Mouse (Mus musculus): ENCODE data around the gene Traf5.

The Traf5 gene

GRCm38 (mm10) chr1:192091806-192092772, at the start of gene Traf5:
Gene Traf5, minus strand, starts transcription at chr1:192092559.
- peak; percentile 98 to 99 for DNase-seq (ENCODE audit: low spot score in 2 of 2)

DNA sequence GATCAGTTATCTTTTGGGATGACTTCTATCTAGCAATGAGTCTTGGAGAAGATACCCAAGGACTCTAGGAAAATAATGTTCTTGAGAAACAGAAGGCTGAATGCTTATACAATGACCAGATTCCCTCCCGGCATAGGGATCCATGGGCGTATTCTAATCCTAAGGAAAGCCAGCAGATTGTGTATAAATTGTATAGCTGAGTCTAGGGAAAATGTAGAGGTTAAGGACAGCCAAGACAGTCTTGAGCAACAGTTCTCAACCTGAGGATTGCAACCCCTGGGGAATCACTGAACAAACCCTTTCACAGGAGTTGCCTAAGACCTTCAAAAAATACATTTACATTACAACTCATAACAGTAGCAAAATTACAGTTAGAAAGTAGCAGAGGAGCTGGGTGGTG, 48.0 kb upstream of the Traf5 start:
- DNase-seq (ENCODE audit: low spot score in 2 of 2): no peak

DNA sequence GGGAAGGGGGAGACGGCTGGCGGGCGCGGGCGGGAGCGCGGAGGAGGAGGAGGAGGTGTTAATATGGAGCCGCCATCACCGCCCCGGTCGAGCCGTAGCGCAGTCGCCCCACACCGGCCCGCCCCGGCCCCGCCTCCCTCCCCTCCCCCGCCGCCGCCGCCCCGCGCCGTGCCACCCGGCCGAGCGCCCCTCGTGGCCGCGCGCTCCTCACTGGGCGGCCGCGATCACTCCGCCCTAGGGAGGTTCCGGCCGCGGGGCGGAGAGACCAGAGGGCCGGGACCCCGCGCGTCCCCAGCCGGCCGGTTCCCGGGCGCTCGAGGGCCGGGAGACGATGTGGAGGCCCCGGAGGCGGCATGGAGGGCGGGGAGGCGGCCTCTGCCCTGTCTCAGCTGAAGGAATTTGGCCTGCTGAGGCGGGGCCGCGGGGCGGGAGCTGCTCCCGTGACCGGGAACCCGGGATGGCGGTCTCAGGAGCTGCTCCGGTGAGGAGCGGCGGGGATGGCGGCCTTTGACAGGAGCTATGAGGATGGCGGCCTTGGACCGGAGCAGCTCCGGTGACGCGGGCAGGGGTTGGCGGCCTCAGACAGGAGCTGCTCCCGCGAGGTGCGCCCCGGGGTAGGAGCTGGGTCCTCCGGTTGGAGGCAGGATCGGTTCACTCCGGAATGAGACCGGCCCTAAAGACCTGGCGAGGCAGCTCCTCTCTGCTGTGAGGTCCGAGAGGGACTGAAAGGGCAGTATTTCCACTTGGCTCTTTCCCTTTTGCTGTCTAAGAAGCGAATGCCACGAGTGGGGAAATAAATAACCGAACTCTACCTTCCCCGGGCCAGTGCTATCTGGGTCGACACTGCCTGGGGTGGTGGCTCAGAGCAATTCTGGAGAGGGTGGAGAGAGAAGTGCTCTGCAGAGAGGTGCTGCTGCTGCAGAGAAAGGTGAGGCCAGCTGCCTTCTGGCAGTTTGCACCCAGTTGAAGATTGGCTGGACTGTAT, 45.9 kb upstream of the Traf5 start, which contains the start of gene Rcor3:
Gene Rcor3, minus strand, starts transcription at position 137 of the 985 bp plus-strand sequence.
- peak; percentile 50 to 59 for DNase-seq (ENCODE audit: low spot score in 2 of 2)

GRCm38 (mm10) chr1:192137291-192137925, 45.0 kb upstream of the Traf5 start:
- peak in 1 of 2 experiments; percentile 35 for DNase-seq (ENCODE audit: low spot score in 2 of 2)

- DNase-seq (ENCODE audit: low spot score in 2 of 2): peak; percentile 49 to 53
These were observed 44.4 kb upstream of the Traf5 start for GRCm38 (mm10) chr1:192136561-192137290.

DNA sequence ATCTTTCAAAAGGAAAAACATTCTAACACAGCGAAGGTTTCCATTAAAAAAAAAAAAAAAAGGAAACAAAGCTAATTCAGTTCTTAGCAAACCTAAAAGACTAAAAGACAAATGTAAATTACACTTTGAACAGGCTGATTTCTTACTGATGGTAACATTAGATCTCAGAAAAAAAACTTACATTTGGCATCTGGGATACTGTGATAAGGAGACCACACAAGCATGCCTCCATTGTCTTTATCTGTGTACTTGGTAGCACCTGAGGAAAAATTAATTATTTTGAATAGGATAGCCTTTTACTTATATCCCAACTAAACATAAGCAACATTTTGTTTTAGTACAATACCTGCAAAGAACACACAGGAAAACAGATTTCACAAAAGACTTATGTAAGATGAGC, 37.8 kb upstream of the Traf5 start:
- no peak for DNase-seq (ENCODE audit: low spot score in 2 of 2)

DNA sequence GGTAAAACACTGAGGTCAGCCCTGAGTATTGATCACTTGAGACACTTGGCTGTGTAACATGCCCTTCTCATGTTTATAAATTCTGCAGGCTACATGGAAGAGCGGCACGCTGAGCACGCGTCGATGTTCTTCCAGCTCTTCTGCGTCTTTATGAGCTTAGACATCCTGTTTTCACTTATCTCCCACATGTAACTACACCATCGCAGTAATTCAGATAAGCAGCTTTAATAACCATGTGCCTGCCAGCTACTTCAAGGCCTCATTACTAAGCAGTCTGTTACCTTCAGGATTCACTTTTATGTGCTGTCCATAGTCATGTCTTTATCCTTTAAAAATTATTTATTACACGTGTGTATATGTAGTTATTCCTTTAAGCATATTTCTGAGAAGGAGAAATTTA, 36.0 kb upstream of the Traf5 start:
- DNase-seq (ENCODE audit: low spot score in 2 of 2): no peak

GRCm38 (mm10) chr1:192125761-192126160, 33.4 kb upstream of the Traf5 start:
- no peak for DNase-seq (ENCODE audit: low spot score in 2 of 2)

GRCm38 (mm10) chr1:192116262-192116661, 23.9 kb upstream of the Traf5 start:
- no peak for DNase-seq (ENCODE audit: low spot score in 2 of 2)

GRCm38 (mm10) chr1:192115378-192115777, 23.0 kb upstream of the Traf5 start:
- no peak for DNase-seq (ENCODE audit: low spot score in 2 of 2)

- DNase-seq (ENCODE audit: low spot score in 2 of 2): no peak
These were observed 16.8 kb upstream of the Traf5 start for GRCm38 (mm10) chr1:192109169-192109568.

DNA sequence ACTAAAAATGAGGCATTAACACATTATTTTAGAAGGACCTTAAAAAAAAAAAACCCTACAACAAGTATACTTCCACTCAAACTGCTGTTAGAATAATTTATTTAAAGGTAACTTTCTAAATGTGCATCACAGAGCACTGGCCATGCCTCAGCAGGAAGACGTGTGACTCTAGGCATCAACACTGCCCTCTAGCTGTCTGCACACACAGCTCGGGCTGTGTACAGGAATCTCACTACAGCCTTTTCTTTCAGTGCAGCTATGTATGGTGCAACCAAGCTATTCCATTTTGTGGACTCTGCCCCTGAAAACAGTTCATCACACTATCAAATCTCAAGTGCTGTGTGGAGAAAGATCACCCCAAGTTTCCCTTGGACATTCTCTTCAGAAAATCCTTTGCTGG, 15.0 kb upstream of the Traf5 start:
- DNase-seq (ENCODE audit: low spot score in 2 of 2): peak in 1 of 2 experiments; percentile 56

DNA sequence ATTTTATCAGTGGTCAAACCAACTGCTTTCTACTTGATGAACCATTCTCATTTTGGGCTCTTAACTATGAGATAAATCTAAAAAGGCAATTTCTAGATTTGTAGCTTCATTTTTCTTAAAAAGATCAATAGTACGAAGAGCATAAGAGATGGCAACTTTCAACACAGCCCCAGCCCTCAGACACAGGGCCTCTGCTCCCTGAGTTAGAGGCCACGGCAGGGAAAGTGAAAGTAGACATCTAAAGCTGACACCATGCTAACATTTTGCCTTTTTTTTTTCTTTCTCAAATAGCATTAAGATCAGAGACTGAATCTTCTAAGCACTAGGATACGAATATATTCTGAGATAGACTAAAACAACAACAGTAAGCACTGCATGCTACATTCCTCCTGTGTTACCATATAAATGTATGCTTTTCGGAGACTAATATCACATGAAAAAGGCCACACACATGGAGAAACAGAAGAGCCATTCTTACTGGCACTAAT, 13.6 kb upstream of the Traf5 start:
- no peak for DNase-seq (ENCODE audit: low spot score in 2 of 2)

GRCm38 (mm10) chr1:192104021-192104420, 11.7 kb upstream of the Traf5 start:
- no peak for DNase-seq (ENCODE audit: low spot score in 2 of 2)

GRCm38 (mm10) chr1:192103176-192103575, 10.8 kb upstream of the Traf5 start:
- no peak for DNase-seq (ENCODE audit: low spot score in 2 of 2)

- DNase-seq (ENCODE audit: low spot score in 2 of 2): no peak
These were observed 9.0 kb upstream of the Traf5 start for GRCm38 (mm10) chr1:192101359-192101758.

DNA sequence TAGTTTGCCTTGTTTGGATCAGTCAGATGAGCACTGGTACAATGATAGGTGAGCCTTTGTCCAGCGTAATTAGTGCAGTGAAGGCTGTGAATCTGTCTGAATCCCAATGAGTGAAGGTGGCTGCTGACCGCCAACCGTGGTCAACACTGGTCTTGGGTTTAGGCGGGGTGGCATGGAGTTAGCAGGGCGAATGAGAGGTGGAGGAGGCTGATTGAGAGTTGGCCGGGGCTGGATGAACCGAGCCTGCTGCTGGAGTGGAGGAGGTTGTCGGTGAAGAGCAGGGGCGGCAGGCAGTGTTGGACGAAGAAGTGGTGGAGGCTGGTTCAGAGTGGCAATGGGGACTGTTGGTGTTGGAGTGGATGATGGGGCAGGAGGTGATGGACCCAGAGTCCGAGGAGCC, 8.4 kb upstream of the Traf5 start:
- DNase-seq (ENCODE audit: low spot score in 2 of 2): no peak

DNA sequence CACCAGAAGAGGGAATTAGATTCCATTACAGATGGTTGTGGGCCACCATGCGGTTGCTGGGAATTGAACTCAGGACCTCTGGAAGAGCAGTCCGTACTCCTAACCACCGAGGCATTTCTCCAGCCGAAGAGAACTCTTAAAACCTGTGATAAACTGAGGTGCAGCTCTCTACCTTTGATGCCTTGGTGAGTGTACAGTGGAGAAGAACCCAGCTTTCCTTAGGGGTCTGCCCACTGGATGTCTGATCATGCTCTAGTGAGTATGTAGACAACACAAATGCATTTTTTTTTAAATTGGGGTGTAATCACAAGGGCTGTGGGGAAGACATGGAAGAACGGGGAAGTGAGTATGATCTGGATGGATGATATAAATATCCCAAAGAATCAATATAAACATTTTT, 3.3 kb upstream of the Traf5 start:
- DNase-seq (ENCODE audit: low spot score in 2 of 2): no peak

DNA sequence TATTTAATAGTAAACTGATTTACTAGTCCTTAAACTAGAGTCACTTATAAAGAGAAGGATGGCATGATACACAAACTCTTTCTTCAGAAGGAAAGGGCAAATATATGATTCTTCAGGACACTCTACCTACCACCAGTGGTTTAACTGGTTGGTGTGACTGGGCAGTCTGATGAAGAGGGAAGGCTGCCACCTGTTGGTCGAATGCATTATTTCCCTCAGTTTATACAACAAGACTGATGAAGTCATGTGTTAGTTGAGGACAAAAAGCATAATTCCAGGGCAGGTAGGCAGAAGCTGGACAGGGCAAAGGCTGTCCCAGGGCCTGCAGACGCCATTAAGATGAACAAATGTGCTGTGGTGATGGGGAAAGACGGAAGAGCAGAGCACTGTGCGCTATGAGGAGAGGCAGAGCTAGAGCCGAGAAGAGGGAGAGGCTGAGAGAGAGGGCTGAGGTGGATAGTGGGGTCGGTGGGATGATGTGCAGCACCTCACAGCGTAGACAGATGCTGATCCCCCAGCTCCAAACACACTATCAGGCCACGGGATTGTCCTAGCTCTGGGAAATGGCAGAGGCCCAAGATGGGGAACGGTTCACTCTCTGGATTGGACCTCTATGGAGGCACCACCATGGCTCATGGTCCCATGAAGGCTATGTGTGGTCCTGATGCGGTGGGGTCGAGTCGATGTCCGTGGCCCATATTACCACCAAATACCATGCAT, 2.3 kb upstream of the Traf5 start:
- peak in 1 of 2 experiments; percentile 71 for DNase-seq (ENCODE audit: low spot score in 2 of 2)
